Mouse (Mus musculus) liver, embryonic 13.5 days (tissue): ENCODE results near the gene Pak4. TPM values are rescaled to one million over a fixed set of nuclear protein-coding genes. Genes with fewer than 3 reads are reported as not detected.

ENCODE experiments used
- microRNA-seq: library from miRNA; unstranded; fragments of <30 nt; microRNA quantifications from one replicate; pipeline ENCODE4, GENCODE M21; 2016
- polyA plus RNA-seq: library from polyadenylated mRNA; unstranded; fragments of >200 nt; fragmentation: Nextera tagmentation; extraction: Ambion mirVana; gene quantifications from 2 replicates; pipeline ENCODE4 v1.2.1, GENCODE M21; 2015

Gene Pak4
- polyA plus RNA-seq, 1 experiment from 2014 or later: 16.2 TPM

Small RNAs within 50 kb of the gene (microRNA-seq; reads per million reads assigned to microRNA genes)
- gene Mir7049: not detected

Other genes with a start within 250 kb of the Pak4 start
- 937 and 964 TPM in 2 replicates for gene Rps16, start 247.5 kb downstream of the Pak4 start, polyA plus RNA-seq
- 4.9 and 5.0 TPM in 2 replicates for gene Plekhg2, start 225.6 kb downstream of the Pak4 start, polyA plus RNA-seq
- 4.7 and 6.3 TPM in 2 replicates for gene Zfp36, start 217.9 kb downstream of the Pak4 start, polyA plus RNA-seq
- gene Med29, start 205.5 kb downstream of the Pak4 start, polyA plus RNA-seq: 28.1 and 31.8 TPM in 2 replicates
- gene Paf1, start 205.2 kb downstream of the Pak4 start, polyA plus RNA-seq: 30.7 and 33.4 TPM in 2 replicates
- gene Gmfg, start 160.7 kb downstream of the Pak4 start, polyA plus RNA-seq: 32.1 and 32.9 TPM in 2 replicates
- 0.15 and 0.36 TPM in 2 replicates for gene Lrfn1, start 146.2 kb downstream of the Pak4 start, polyA plus RNA-seq
- not detected in 2 replicates for gene Ifnl2, start 87.7 kb downstream of the Pak4 start, polyA plus RNA-seq
- gene Ifnl3, start 75.3 kb downstream of the Pak4 start, polyA plus RNA-seq: not detected in 2 replicates
- not detected in 2 replicates for gene Sycn, start 57.3 kb downstream of the Pak4 start, polyA plus RNA-seq
- not detected in 2 replicates for gene Nccrp1, start 50.9 kb downstream of the Pak4 start, polyA plus RNA-seq
- 4.1 and 5.8 TPM in 2 replicates for gene Samd4b, start within 50 bp of the Pak4 start, polyA plus RNA-seq
- not detected in 2 replicates for gene Acp7, start 33.1 kb upstream of the Pak4 start, polyA plus RNA-seq
- 0.29 and 0.32 TPM in 2 replicates for gene Fbxo27, start 94.7 kb upstream of the Pak4 start, polyA plus RNA-seq
- gene Fbxo17, start 118.6 kb upstream of the Pak4 start, polyA plus RNA-seq: 1.4 and 1.8 TPM in 2 replicates
- 106 and 112 TPM in 2 replicates for gene Mrps12, start 143.6 kb upstream of the Pak4 start, polyA plus RNA-seq
- 16.3 and 17.0 TPM in 2 replicates for gene Sars2, start 143.8 kb upstream of the Pak4 start, polyA plus RNA-seq
- not detected in 2 replicates for gene Ccer2, start 158.0 kb upstream of the Pak4 start, polyA plus RNA-seq
- 25.1 and 28.4 TPM in 2 replicates for gene Sirt2, start 168.6 kb upstream of the Pak4 start, polyA plus RNA-seq
- 37.0 and 37.1 TPM in 2 replicates for gene Nfkbib, start 169.3 kb upstream of the Pak4 start, polyA plus RNA-seq
- 10.8 and 12.0 TPM in 2 replicates for gene Rinl, start 190.8 kb upstream of the Pak4 start, polyA plus RNA-seq
- 130 and 154 TPM in 2 replicates for gene Hnrnpl, start 210.4 kb upstream of the Pak4 start, polyA plus RNA-seq
- gene Ech1, start 227.0 kb upstream of the Pak4 start, polyA plus RNA-seq: 74.5 and 77.7 TPM in 2 replicates
- 1.6 and 3.1 TPM in 2 replicates for gene Lgals4, start 235.7 kb upstream of the Pak4 start, polyA plus RNA-seq